Mouse (Mus musculus) hindbrain, embryonic 11.5 days (tissue): ENCODE data around the gene Cdk17. TPM values are rescaled to one million over a fixed set of nuclear protein-coding genes. Genes with fewer than 3 reads are reported as not detected.

ENCODE experiments used
- ATAC-seq: fragments of 200-750 bp; cut with Nextera tagmentation; 2 replicates; pipeline ENCODE4 v1.8.0; 2017; ENCODE audit warnings: mild to moderate bottlenecking, moderate TSS enrichment, moderate library complexity; ENCODE audit not compliant: low FRiP score
- DNase-seq: peaks from one replicate; pipeline ENCODE4 v3.0.0-alpha.2; 2015; ENCODE audit warnings: low spot score
- H3K27ac ChIP-seq: fragments of 300-500 bp; sonication (generic); 2 replicates; pipeline ENCODE4 v1.5.1; 2014; ENCODE audit warnings: mild to moderate bottlenecking, low read depth, low read length
- H3K27me3 ChIP-seq: fragments of 300-500 bp; sonication (generic); 2 replicates; pipeline ENCODE4 v1.6.1; 2014; ENCODE audit warnings: mild to moderate bottlenecking, low read length, moderate library complexity, mixed read lengths; ENCODE audit not compliant: control insufficient read depth, insufficient read depth
- H3K36me3 ChIP-seq: fragments of 300-500 bp; sonication (generic); 2 replicates; pipeline ENCODE4 v1.6.1; 2014; ENCODE audit warnings: mild to moderate bottlenecking, low read length, moderate library complexity, mixed read lengths; ENCODE audit not compliant: control insufficient read depth, insufficient read depth
- H3K4me1 ChIP-seq: fragments of 300-500 bp; sonication (generic); replicated peaks from 2 replicates; pipeline ENCODE4 v1.6.1; 2014; ENCODE audit warnings: low read length, mixed read lengths; ENCODE audit not compliant: control insufficient read depth, insufficient read depth
- H3K4me2 ChIP-seq: fragments of 300-500 bp; sonication (generic); replicated peaks from 2 replicates; pipeline ENCODE4 v1.6.1; 2014; ENCODE audit warnings: mild to moderate bottlenecking, low read depth, low read length
- H3K4me3 ChIP-seq: fragments of 300-500 bp; sonication (generic); 2 replicates; pipeline ENCODE4 v1.5.1; 2014; ENCODE audit warnings: low read depth, low read length
- H3K9ac ChIP-seq: fragments of 300-500 bp; sonication (generic); 2 replicates; pipeline ENCODE4 v1.6.1; 2014; ENCODE audit warnings: low read depth, low read length
- H3K9me3 ChIP-seq: fragments of 300-500 bp; sonication (generic); 2 replicates; pipeline ENCODE4 v1.6.1; 2016; ENCODE audit warnings: low read length; ENCODE audit not compliant: control insufficient read depth
- WGBS: fragments of 180-500 bp; shearing (Covaris S2); extraction: QIAGEN DNeasy Blood & Tissue Kit; methylation state at CpG from one replicate; pipeline ENCODE4 v1.1.7; 2014; 5-methylcytosine and 5-hydroxymethylcytosine counted together
- polyA plus RNA-seq: library from polyadenylated mRNA; unstranded; fragments of >200 nt; fragmentation: Nextera tagmentation; extraction: Ambion mirVana; gene quantifications from 2 replicates; pipeline ENCODE4 v1.2.1, GENCODE M21; 2014

Cdk17 gene
- polyA plus RNA-seq, 1 experiment from 2014 or later, result 37.3 TPM

DNA sequence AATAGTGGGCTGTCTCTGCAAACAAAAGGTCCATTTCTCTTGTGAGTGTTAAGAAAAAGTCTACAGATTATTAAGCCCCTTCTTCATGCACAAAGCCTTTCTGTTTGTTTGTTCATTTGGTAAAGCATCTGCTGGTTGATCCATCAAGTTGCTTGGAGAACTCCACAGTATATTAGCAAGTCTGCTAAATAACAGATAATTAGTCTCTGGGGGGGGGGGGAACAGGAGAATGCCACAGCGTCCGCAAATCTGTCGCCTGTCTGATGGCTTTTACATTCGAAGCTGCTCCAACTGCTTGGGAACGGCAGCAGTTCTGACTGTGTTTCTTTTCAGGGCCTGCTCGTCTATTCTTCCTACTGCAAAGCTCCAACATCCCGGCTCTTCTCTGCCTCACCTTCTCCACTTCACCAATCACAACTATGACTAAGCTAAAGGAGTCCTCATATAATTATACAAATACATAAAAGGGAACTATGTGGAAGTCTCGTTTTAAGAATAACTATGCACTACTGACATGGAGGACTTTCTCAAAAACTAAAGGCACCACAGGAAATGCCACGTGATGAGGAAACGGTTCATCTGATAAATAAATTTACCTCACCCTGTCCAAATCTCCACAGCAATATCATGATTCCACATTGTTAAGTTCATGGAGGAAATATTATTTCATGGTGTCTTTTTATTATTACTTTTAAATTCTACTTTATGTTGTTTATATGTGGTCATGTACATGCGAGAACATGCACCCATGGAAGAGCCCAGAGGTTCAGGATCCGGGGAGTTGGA lies 38.1 kb upstream of the Cdk17 start:
- H3K27me3 ChIP-seq, result no peaks in the 10 kb centered on the region
- no peak for DNase-seq
- H3K4me1 ChIP-seq, result no peaks in the 10 kb centered on the region
- H3K9ac ChIP-seq, result no peak overlapping the region
- H3K36me3 ChIP-seq, result no peaks in the 10 kb centered on the region
- H3K9me3 ChIP-seq, result no peaks in the 10 kb centered on the region
- 69% methylated on average over 12 of the region's 12 CpGs for WGBS
- no peak overlapping the region for H3K27ac ChIP-seq
- ATAC-seq, result no peak
- no peak overlapping the region for H3K4me2 ChIP-seq
- H3K4me3 ChIP-seq, result no peak overlapping the region

DNA sequence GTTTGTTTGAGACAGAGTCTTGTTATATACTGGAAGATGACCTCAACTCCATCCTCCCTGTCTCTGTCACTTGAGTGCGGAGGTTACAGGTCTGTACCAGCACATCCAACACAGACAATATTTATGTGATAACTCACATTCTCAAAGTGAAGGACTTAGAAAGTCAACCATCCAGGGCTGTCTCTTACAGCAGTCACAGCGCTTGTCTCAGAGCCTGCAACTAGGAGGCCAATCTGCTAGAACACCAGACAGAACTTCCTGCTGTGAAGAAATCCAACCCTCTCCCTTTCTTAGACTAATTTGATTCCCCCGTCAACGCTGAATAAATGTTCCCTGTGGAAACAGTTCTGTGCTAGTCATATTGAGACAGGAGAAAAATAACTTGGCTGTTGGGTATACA lies 37.4 kb upstream of the Cdk17 start:
- 73% methylated on average over 4 of the region's 4 CpGs for WGBS

DNA sequence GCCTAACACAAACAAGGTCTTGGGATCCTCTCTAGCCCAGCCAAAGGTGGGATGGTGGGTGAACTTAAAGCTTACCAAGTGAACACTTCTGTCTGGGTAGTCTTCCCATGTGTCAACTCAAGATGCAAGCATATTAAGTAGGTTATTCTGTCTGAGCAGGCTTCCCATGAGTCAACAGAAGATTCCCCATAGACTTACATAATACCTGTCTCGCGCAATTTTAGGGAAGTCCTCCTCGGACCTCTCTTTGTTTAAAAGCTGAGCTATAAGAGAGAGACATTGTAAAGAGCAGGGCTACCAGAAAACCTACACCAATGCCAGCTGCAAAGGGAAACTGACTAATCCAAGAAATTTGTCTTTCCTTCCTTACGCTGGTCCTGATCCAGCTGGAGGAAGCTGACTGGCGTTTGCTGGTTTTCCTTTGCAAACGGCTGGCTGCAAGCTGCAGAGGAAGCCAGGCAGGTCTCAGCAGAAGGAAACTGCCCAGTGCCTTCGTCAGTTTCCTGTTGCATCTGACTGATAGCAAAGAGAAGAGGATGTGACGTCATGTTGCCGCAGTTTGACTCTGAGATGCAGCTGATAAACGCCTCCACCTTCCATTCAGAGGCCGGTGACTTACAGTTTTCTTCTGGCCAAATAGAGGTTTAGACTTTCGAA lies 36.6 kb upstream of the Cdk17 start:
- Histone ChIP-seq H3K9ac (no peak overlapping the region), H3K27ac (no peak overlapping the region), H3K4me3 (no peak overlapping the region), H3K9me3 (no peaks in the 10 kb centered on the region), H3K36me3 (no peaks in the 10 kb centered on the region), H3K27me3 (no peaks in the 10 kb centered on the region), H3K4me2 (no peak overlapping the region), H3K4me1 (no peaks in the 10 kb centered on the region)
- DNase-seq (no peak), ATAC-seq (no peak)
- 81% methylated on average over 12 of the region's 12 CpGs for WGBS

More for the DNA sequence above, 37.4 kb upstream of the Cdk17 start:
- H3K9me3 ChIP-seq, result no peaks in the 10 kb centered on the region
- H3K4me1 ChIP-seq, result no peaks in the 10 kb centered on the region
- DNase-seq, result no peak
- no peak overlapping the region for H3K27ac ChIP-seq
- H3K27me3 ChIP-seq, result no peaks in the 10 kb centered on the region
- no peak overlapping the region for H3K4me2 ChIP-seq
- no peaks in the 10 kb centered on the region for H3K36me3 ChIP-seq
- H3K4me3 ChIP-seq, result no peak overlapping the region
- H3K9ac ChIP-seq, result no peak overlapping the region
- no peak for ATAC-seq

DNA sequence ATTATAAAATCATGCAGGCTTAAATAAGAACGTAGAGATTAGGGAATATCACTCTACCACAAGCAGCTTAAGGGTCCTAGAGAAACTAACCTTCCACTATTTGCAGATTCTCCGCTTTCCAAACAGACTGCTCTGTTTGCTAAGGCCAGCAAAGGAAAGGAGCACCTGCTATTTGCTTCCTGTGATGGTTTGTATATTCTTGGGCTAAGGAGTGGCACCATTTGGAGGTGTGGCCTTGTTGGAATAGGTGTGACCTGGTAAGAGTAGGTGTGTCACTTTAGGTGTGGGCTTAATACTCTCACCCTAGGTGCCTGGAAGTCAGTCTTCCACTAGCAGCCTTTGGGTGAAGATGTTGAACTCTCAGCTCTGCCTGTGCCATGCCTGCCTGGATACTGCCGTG lies 34.6 kb upstream of the Cdk17 start:
- DNase-seq, result no peak
- Histone ChIP-seq H3K27ac (no peak overlapping the region), H3K9ac (no peak overlapping the region), H3K4me1 (no peaks in the 10 kb centered on the region), H3K9me3 (no peaks in the 10 kb centered on the region), H3K27me3 (no peaks in the 10 kb centered on the region), H3K36me3 (no peaks in the 10 kb centered on the region), H3K4me2 (no peak overlapping the region), H3K4me3 (no peak overlapping the region)
- WGBS, result 88% methylated on average over 3 of the region's 3 CpGs
- no peak for ATAC-seq

DNA sequence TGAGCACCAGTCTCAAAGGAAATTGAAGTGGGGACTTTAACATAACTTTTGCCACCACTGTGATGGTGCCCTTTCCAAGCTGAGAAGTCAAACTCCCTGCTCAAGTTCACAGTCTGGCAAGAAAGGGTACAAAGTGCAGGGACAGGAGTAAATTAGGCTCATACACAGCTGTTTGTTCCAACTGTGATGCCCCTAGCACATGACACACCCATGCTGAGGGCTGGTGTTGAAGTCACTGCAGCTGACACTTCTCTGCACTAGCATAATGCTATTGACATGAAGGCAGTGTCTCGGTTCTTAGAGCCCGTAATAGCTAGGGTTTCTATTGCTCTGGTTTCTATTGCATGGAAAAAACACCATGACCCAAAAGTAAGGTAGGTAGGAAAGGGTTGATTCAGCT lies 32.1 kb upstream of the Cdk17 start:
- Histone ChIP-seq H3K4me3 (no peak overlapping the region), H3K9ac (no peak overlapping the region), H3K4me1 (no peaks in the 10 kb centered on the region), H3K27ac (no peak overlapping the region), H3K36me3 (no peaks in the 10 kb centered on the region), H3K27me3 (no peaks in the 10 kb centered on the region), H3K4me2 (no peak overlapping the region), H3K9me3 (no peaks in the 10 kb centered on the region)
- WGBS, result 77% methylated on average over 2 of the region's 2 CpGs
- ATAC-seq (no peak), DNase-seq (no peak)

DNA sequence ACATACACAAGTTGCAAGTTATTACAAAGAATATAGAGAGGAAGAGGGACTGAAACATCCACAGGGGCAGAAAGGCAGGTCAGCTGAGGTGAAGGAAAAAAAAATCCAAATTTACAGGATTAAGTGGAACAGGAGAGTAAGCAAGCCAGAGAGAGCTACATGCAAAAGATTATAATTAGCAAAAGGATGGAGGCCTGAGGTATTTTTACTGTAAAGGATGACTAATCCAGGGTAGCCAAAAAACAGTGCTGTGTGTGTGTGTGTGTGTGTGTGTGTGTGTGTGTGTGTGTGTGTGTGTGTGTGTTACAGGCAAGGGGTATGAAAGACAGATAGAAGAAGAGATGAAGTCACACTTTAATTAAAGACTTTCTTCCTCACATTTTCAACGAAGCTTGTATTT lies 31.3 kb upstream of the Cdk17 start:
- no peaks in the 10 kb centered on the region for H3K4me1 ChIP-seq
- no peaks in the 10 kb centered on the region for H3K27me3 ChIP-seq
- H3K36me3 ChIP-seq, result no peaks in the 10 kb centered on the region
- H3K9me3 ChIP-seq, result no peaks in the 10 kb centered on the region
- H3K27ac ChIP-seq, result no peak overlapping the region
- no peak overlapping the region for H3K4me2 ChIP-seq
- 86% methylated on average over 1 of the region's 1 CpGs for WGBS
- no peak overlapping the region for H3K4me3 ChIP-seq
- no peak for DNase-seq
- ATAC-seq, result no peak
- H3K9ac ChIP-seq, result no peak overlapping the region

DNA sequence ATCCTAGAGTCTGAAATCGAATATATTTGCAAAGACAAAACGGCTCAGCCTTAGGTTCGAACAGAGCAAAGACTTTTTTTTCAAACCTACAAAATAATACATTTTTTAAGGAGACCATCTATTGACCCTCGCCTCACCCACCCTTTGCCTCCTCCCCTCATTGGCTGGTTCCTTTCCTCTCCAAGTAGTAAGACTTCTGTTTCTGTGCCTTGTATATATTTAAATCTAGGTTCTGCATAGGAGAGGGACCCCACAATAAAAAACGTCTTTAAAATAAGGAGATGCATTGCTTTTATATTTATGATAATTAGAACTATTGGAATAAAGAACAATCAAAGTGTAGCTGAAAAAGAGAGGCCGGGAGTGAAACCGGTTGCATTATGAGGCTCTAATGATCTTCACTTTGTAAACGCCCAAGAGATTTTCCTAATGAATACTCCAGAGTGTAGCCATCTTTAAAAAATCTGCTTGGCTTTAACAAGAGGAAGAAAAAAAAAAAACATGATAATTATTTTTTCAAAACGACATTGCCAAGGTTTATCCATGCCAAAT lies 30.7 kb upstream of the Cdk17 start:
- DNase-seq, result no peak
- Histone ChIP-seq H3K9me3 (no peaks in the 10 kb centered on the region), H3K27me3 (no peaks in the 10 kb centered on the region), H3K36me3 (no peaks in the 10 kb centered on the region), H3K4me3 (no peak overlapping the region), H3K4me1 (no peaks in the 10 kb centered on the region), H3K27ac (no peak overlapping the region), H3K4me2 (no peak overlapping the region), H3K9ac (no peak overlapping the region)
- no peak for ATAC-seq
- 72% methylated on average over 9 of the region's 9 CpGs for WGBS

DNA sequence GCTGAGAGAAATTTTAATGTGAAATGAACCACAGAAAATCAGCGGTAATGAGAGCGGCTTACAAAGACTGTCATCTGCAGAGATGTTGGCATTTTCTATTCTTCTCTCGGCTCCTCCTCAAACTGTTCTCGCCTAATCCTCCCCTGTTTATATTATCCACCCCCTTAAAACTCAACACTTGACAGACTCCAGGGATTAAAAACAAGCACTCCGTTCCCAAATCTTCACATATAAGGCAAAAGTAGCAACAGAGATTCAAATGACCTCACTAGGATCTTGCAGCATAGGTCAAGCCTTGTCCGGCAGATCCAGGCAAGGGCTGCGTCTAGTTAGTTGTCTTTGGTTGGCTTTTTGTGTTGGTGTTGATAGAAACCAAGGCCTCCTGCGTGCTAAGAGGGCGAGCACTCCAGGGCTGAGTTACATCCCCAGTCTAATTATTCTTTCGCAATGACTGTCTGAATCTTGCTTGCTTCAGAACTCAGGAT lies 30.2 kb upstream of the Cdk17 start:
- Histone ChIP-seq H3K27me3 (no peaks in the 10 kb centered on the region), H3K4me1 (no peaks in the 10 kb centered on the region), H3K9ac (no peak overlapping the region), H3K27ac (no peak overlapping the region), H3K4me2 (no peak overlapping the region), H3K36me3 (no peaks in the 10 kb centered on the region), H3K4me3 (no peak overlapping the region), H3K9me3 (no peaks in the 10 kb centered on the region)
- ATAC-seq (no peak), DNase-seq (no peak)
- WGBS, result 74% methylated on average over 10 of the region's 10 CpGs
